Comparison of ENCODE assay signal across 36 mouse cellular contexts in the genomic region with DNA sequence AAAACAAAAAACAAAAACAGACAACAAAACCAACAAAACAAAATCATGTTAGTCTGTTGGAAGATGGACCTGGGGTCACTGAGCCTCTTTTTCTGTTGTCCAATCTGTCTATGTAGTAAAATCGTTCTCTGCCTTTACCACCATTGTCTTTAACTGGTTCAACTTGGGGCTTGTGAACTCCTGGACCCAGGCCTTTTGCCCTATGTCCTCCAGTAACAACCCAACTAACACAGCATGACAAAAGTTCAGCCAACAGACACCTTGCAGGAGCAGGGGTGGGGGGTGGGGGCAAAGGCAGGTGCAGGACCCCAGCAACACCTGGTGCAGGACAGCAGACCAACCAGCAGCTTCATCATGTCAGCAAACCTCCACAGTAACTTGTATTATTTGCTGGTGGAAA. TPM values are rescaled to one million over a fixed set of nuclear protein-coding genes. Genes with fewer than 3 reads are reported as not detected.
A peak's percentile ranks its signal among the peaks of the same experiment; 100 is the strongest.
DNase-seq lines count a peak whose midpoint lies in the region; ATAC-seq and TF ChIP-seq lines count a peak whose summit lies in the region.
"Had no signal": no experiment of that assay in that cellular context is flagged by ENCODE, and none has a peak within 500 bp of the region (broad histone marks: within the 10 kb centered on the region; RNA-seq: fewer than 3 reads in every experiment).

No protein-coding gene starts in this region.

- H3K4me3 ChIP-seq in gastrocnemius, adult 2 months: no peak overlapping the region
- H3K4me3 ChIP-seq in liver, embryonic 13.5 days (replicated peaks): no peak overlapping the region
- H3K4me3 ChIP-seq in liver, embryonic 11.5 days (ENCODE audit: low read depth, low read length): no peak overlapping the region
- no peak overlapping the region for H3K4me3 ChIP-seq in midbrain, embryonic 15.5 days
- no peak overlapping the region for H3K4me3 ChIP-seq in forebrain, embryonic 14.5 days (ENCODE audit: low read depth, low read length)
- H3K4me3 ChIP-seq: embryonic facial prominence, embryonic 15.5 days; forebrain, embryonic 13.5 days; hindbrain, embryonic 12.5 days; limb, embryonic 10.5 days; limb, embryonic 15.5 days; myocyte; neural tube, embryonic 12.5 days had no signal

- intact Hi-C loops in gastrocnemius, adult 2 months (cut with DNase I): loop anchor here (10.0 kb wide), 1 partner anchor 135 kb away; no protein-coding TSS in a partner anchor

- H3K4me2 ChIP-seq in liver, embryonic 13.5 days: no peak overlapping the region
- H3K4me2 ChIP-seq in liver, embryonic 11.5 days: no peak overlapping the region
- H3K4me2 ChIP-seq in midbrain, embryonic 15.5 days: no peak overlapping the region
- H3K4me2 ChIP-seq in forebrain, embryonic 14.5 days (ENCODE audit: low read length): no peak overlapping the region
- H3K4me2 ChIP-seq: embryonic facial prominence, embryonic 15.5 days; forebrain, embryonic 13.5 days; heart, embryonic 11.5 days; hindbrain, embryonic 12.5 days; limb, embryonic 15.5 days; midbrain, embryonic 11.5 days; neural tube, embryonic 12.5 days had no signal

- no peak overlapping the region for H3K9ac ChIP-seq in liver, embryonic 13.5 days
- H3K9ac ChIP-seq in liver, embryonic 11.5 days (ENCODE audit: low read depth, low read length): no peak overlapping the region
- H3K9ac ChIP-seq in midbrain, embryonic 15.5 days: no peak overlapping the region
- no peak overlapping the region for H3K9ac ChIP-seq in forebrain, embryonic 14.5 days (ENCODE audit: low read length)
- H3K9ac ChIP-seq: embryonic facial prominence, embryonic 15.5 days; forebrain, embryonic 13.5 days; hindbrain, embryonic 12.5 days; limb, embryonic 15.5 days; neural tube, embryonic 12.5 days had no signal

- WGBS in liver, embryonic 13.5 days (ENCODE audit: insufficient replicate concordance): 63% methylated on average over 1 of the region's 1 CpGs
- 83% methylated on average over 1 of the region's 1 CpGs for WGBS in liver, embryonic 11.5 days
- 83% methylated on average over 1 of the region's 1 CpGs for WGBS in midbrain, embryonic 15.5 days
- 86% methylated on average over 1 of the region's 1 CpGs for WGBS in forebrain, embryonic 14.5 days

- no peak for TF ChIP-seq CTCF in gastrocnemius, adult 2 months (IDR thresholded peaks at IDR 0.05)

- H3K27ac ChIP-seq in gastrocnemius, adult 2 months: peak overlapping the region; percentile 77
- peak overlapping the region; percentile 39; the same call in 1 of the 2 replicates for H3K27ac ChIP-seq in liver, embryonic 13.5 days
- no peak overlapping the region for H3K27ac ChIP-seq in liver, embryonic 11.5 days (ENCODE audit: low read depth, low read length)
- no peak overlapping the region for H3K27ac ChIP-seq in midbrain, embryonic 15.5 days
- no peak overlapping the region for H3K27ac ChIP-seq in forebrain, embryonic 14.5 days (ENCODE audit: low read depth, low read length)
- H3K27ac ChIP-seq: embryonic facial prominence, embryonic 15.5 days; forebrain, embryonic 13.5 days; hindbrain, embryonic 12.5 days; hindbrain, postnatal 0 days; limb, embryonic 10.5 days; limb, embryonic 15.5 days; neural tube, embryonic 12.5 days had no signal

- no peaks in the 10 kb centered on the region for H3K27me3 ChIP-seq in liver, embryonic 13.5 days
- no peaks in the 10 kb centered on the region for H3K27me3 ChIP-seq in liver, embryonic 11.5 days (replicated peaks; ENCODE audit: control insufficient read depth, insufficient read depth, low read length)
- H3K27me3 ChIP-seq in midbrain, embryonic 15.5 days (replicated peaks): no peaks in the 10 kb centered on the region
- no peaks in the 10 kb centered on the region for H3K27me3 ChIP-seq in forebrain, embryonic 14.5 days (replicated peaks; ENCODE audit: control insufficient read depth, insufficient read depth, low read length)
- H3K27me3 ChIP-seq: CH12.LX; embryonic facial prominence, embryonic 15.5 days; forebrain, embryonic 13.5 days; hindbrain, embryonic 12.5 days; limb, embryonic 15.5 days; neural tube, embryonic 12.5 days had no signal

- no peaks in the 10 kb centered on the region for H3K9me3 ChIP-seq in liver, embryonic 13.5 days (replicated peaks)
- H3K9me3 ChIP-seq in liver, embryonic 11.5 days (ENCODE audit: control insufficient read depth, low read length): no peaks in the 10 kb centered on the region
- no peaks in the 10 kb centered on the region for H3K9me3 ChIP-seq in midbrain, embryonic 15.5 days
- H3K9me3 ChIP-seq in forebrain, embryonic 14.5 days (replicated peaks; ENCODE audit: control insufficient read depth, low read length): no peaks in the 10 kb centered on the region
- H3K9me3 ChIP-seq: embryonic facial prominence, embryonic 15.5 days; forebrain, embryonic 13.5 days; hindbrain, embryonic 12.5 days; limb, embryonic 10.5 days; limb, embryonic 15.5 days; neural tube, embryonic 12.5 days had no signal

- peaks cover 2% of the 10 kb centered on the region; the same call in 1 of the 2 replicates for H3K36me3 ChIP-seq in liver, embryonic 13.5 days
- no peaks in the 10 kb centered on the region for H3K36me3 ChIP-seq in liver, embryonic 11.5 days (ENCODE audit: control insufficient read depth, insufficient read depth, low read length)
- H3K36me3 ChIP-seq in midbrain, embryonic 15.5 days (replicated peaks): no peaks in the 10 kb centered on the region
- no peaks in the 10 kb centered on the region for H3K36me3 ChIP-seq in forebrain, embryonic 14.5 days (ENCODE audit: control insufficient read depth, insufficient read depth, low read length)
- H3K36me3 ChIP-seq: embryonic facial prominence, embryonic 15.5 days; hindbrain, embryonic 12.5 days; limb, embryonic 15.5 days; neural tube, embryonic 12.5 days had no signal

- no peak for DNase-seq in gastrocnemius, adult 2 months
- no peak for DNase-seq in gastrocnemius, postnatal 10 days
- no peak for DNase-seq in liver, embryonic 13.5 days
- no peak for DNase-seq in liver, embryonic 11.5 days (ENCODE audit: low spot score)
- peak; percentile 1 for DNase-seq in retina, embryonic 14.5 days (ENCODE audit: low spot score)
- DNase-seq in retina, postnatal 1 day: no peak
- no peak for DNase-seq in forebrain, embryonic 14.5 days (ENCODE audit: low spot score)
- DNase-seq: cerebellum, adult 11 months; cerebellum, adult 9-11 months; gastrocnemius, postnatal 36 days; kidney, postnatal 14 days; layer of hippocampus, adult 9-11 months; lung, postnatal 14 days; thymus, adult 2 months; thymus, postnatal 36 days had no signal

- H3K4me1 ChIP-seq in liver, embryonic 13.5 days (replicated peaks): peaks cover 18% of the 10 kb centered on the region
- H3K4me1 ChIP-seq in liver, embryonic 11.5 days (replicated peaks; ENCODE audit: control insufficient read depth, insufficient read depth, low read length): 0 out of 2 replicates have a peak, but pooled peaks cover 3% of the 10 kb centered on the region
- no peaks in the 10 kb centered on the region for H3K4me1 ChIP-seq in midbrain, embryonic 15.5 days
- no peaks in the 10 kb centered on the region for H3K4me1 ChIP-seq in forebrain, embryonic 14.5 days (ENCODE audit: control insufficient read depth, insufficient read depth, low read length)
- H3K4me1 ChIP-seq: forebrain, embryonic 13.5 days; hindbrain, embryonic 12.5 days; limb, embryonic 10.5 days; neural tube, embryonic 12.5 days had no signal

- no peak for ATAC-seq in liver, embryonic 13.5 days (ENCODE audit: low read depth)
- no peak for ATAC-seq in liver, embryonic 11.5 days (replicated peaks; ENCODE audit: low FRiP score)
- no peak for ATAC-seq in midbrain, embryonic 15.5 days (replicated peaks)
- no peak for ATAC-seq in forebrain, embryonic 14.5 days
- ATAC-seq: forebrain, embryonic 13.5 days; hindbrain, postnatal 0 days had no signal

RNA-seq across cellular contexts. Expression of a gene that starts 14.8 kb away (rescaled TPM):
- under 1 TPM; 0.31 to 0.54 TPM for total RNA-seq in gastrocnemius, adult 2 months (2021)
- under 1 TPM; 0.19 to 0.20 TPM for total RNA-seq in gastrocnemius, postnatal 10 days (2021)
- polyA plus RNA-seq in liver, embryonic 13.5 days (2015; fragmentation: Nextera tagmentation; extraction: Ambion mirVana): not detected in 2 replicates
- not detected in 2 replicates for polyA plus RNA-seq in liver, embryonic 11.5 days (2014; fragmentation: Nextera tagmentation; extraction: Ambion mirVana)
- not detected in 2 replicates for polyA plus RNA-seq in midbrain, embryonic 15.5 days (2015; fragmentation: Nextera tagmentation; extraction: Ambion mirVana)
- polyA plus RNA-seq in forebrain, embryonic 14.5 days (2014; fragmentation: Nextera tagmentation; extraction: Ambion mirVana): not detected in 2 replicates
- total RNA-seq: CH12.LX; heart, postnatal 36 days; megakaryocyte, adult 5-6 weeks; midbrain, postnatal 0 days had no signal
- polyA plus RNA-seq: C2C12; forebrain, embryonic 13.5 days; heart, embryonic 11.5 days; heart, embryonic 16.5 days; kidney, embryonic 14.5 days; limb, embryonic 10.5 days; midbrain, embryonic 11.5 days; midbrain, postnatal 0 days; myocyte had no signal

RNA-seq across cellular contexts. Expression of a gene that starts 15.9 kb away (rescaled TPM):
- total RNA-seq in gastrocnemius, adult 2 months (2021): 10 to 100 TPM; 33.4 to 38.9 TPM
- total RNA-seq in gastrocnemius, postnatal 10 days (2021): 10 to 100 TPM; 17.7 to 18.5 TPM
- polyA plus RNA-seq in liver, embryonic 13.5 days (2015; fragmentation: Nextera tagmentation; extraction: Ambion mirVana): 6.6 and 7.7 TPM in 2 replicates
- 4.4 and 5.7 TPM in 2 replicates for polyA plus RNA-seq in liver, embryonic 11.5 days (2014; fragmentation: Nextera tagmentation; extraction: Ambion mirVana)
- polyA plus RNA-seq in midbrain, embryonic 15.5 days (2015; fragmentation: Nextera tagmentation; extraction: Ambion mirVana): 3.2 and 4.3 TPM in 2 replicates
- polyA plus RNA-seq in forebrain, embryonic 14.5 days (2014; fragmentation: Nextera tagmentation; extraction: Ambion mirVana): 3.8 and 5.4 TPM in 2 replicates

RNA-seq across cellular contexts. Expression of a gene that starts 33.1 kb away (rescaled TPM):
- not detected for total RNA-seq in gastrocnemius, adult 2 months (2021)
- total RNA-seq in gastrocnemius, postnatal 10 days (2021): not detected
- polyA plus RNA-seq in liver, embryonic 13.5 days (2015; fragmentation: Nextera tagmentation; extraction: Ambion mirVana): not detected in 2 replicates
- not detected in 2 replicates for polyA plus RNA-seq in liver, embryonic 11.5 days (2014; fragmentation: Nextera tagmentation; extraction: Ambion mirVana)
- 0.11 and 0.13 TPM in 2 replicates for polyA plus RNA-seq in midbrain, embryonic 15.5 days (2015; fragmentation: Nextera tagmentation; extraction: Ambion mirVana)
- polyA plus RNA-seq in forebrain, embryonic 14.5 days (2014; fragmentation: Nextera tagmentation; extraction: Ambion mirVana): not detected in 2 replicates
- total RNA-seq: CH12.LX; gastrocnemius, postnatal 36 days; heart, adult 18-20 months; heart, postnatal 36 days; left cerebral cortex, postnatal 10 days; megakaryocyte, adult 5-6 weeks; midbrain, postnatal 0 days had no signal
- polyA plus RNA-seq: C2C12; embryonic facial prominence, embryonic 15.5 days; forebrain, embryonic 13.5 days; heart, embryonic 11.5 days; heart, embryonic 16.5 days; hindbrain, embryonic 12.5 days; hindbrain, postnatal 0 days; limb, embryonic 15.5 days; midbrain, embryonic 11.5 days; midbrain, postnatal 0 days; myocyte; thymus, adult 2 months had no signal

RNA-seq across cellular contexts. Expression of a gene that starts 33.1 kb away (rescaled TPM):
- under 1 TPM; 0.36 to 0.82 TPM for total RNA-seq in gastrocnemius, adult 2 months (2021)
- total RNA-seq in gastrocnemius, postnatal 10 days (2021): under 1 TPM; 0.31 to 0.77 TPM
- not detected in 2 replicates for polyA plus RNA-seq in liver, embryonic 13.5 days (2015; fragmentation: Nextera tagmentation; extraction: Ambion mirVana)
- not detected in 2 replicates for polyA plus RNA-seq in liver, embryonic 11.5 days (2014; fragmentation: Nextera tagmentation; extraction: Ambion mirVana)
- not detected in 2 replicates for polyA plus RNA-seq in midbrain, embryonic 15.5 days (2015; fragmentation: Nextera tagmentation; extraction: Ambion mirVana)
- polyA plus RNA-seq in forebrain, embryonic 14.5 days (2014; fragmentation: Nextera tagmentation; extraction: Ambion mirVana): not detected in 2 replicates
- total RNA-seq: CH12.LX; hindbrain, postnatal 0 days; megakaryocyte, adult 5-6 weeks; midbrain, postnatal 0 days had no signal
- polyA plus RNA-seq: C2C12; embryonic facial prominence, embryonic 15.5 days; forebrain, embryonic 13.5 days; heart, embryonic 11.5 days; heart, embryonic 16.5 days; hindbrain, embryonic 12.5 days; hindbrain, postnatal 0 days; kidney, embryonic 14.5 days; limb, embryonic 10.5 days; limb, embryonic 15.5 days; midbrain, embryonic 11.5 days; midbrain, postnatal 0 days; myocyte; thymus, adult 2 months had no signal

RNA-seq across cellular contexts. Expression of a gene that starts 39.2 kb away (rescaled TPM):
- total RNA-seq in gastrocnemius, adult 2 months (2021): not detected
- not detected for total RNA-seq in gastrocnemius, postnatal 10 days (2021)
- not detected in 2 replicates for polyA plus RNA-seq in liver, embryonic 13.5 days (2015; fragmentation: Nextera tagmentation; extraction: Ambion mirVana)
- polyA plus RNA-seq in liver, embryonic 11.5 days (2014; fragmentation: Nextera tagmentation; extraction: Ambion mirVana): not detected in 2 replicates
- polyA plus RNA-seq in midbrain, embryonic 15.5 days (2015; fragmentation: Nextera tagmentation; extraction: Ambion mirVana): not detected in 2 replicates
- not detected in 2 replicates for polyA plus RNA-seq in forebrain, embryonic 14.5 days (2014; fragmentation: Nextera tagmentation; extraction: Ambion mirVana)
- total RNA-seq: adrenal gland, postnatal 10 days; CH12.LX; gastrocnemius, postnatal 36 days; heart, adult 18-20 months; heart, postnatal 36 days; hindbrain, postnatal 0 days; left cerebral cortex, postnatal 10 days; megakaryocyte, adult 5-6 weeks; midbrain, postnatal 0 days had no signal
- polyA plus RNA-seq: C2C12; embryonic facial prominence, embryonic 15.5 days; forebrain, embryonic 13.5 days; heart, embryonic 11.5 days; heart, embryonic 16.5 days; hindbrain, embryonic 12.5 days; hindbrain, postnatal 0 days; kidney, embryonic 14.5 days; limb, embryonic 10.5 days; limb, embryonic 15.5 days; midbrain, postnatal 0 days; myocyte; neural tube, embryonic 12.5 days; thymus, adult 2 months had no signal

Comparison
In these comparisons a context has a peak if more than half of its experiments do, and no peak if none do; other contexts are left out.
1. H3K27ac ChIP-seq: peak in gastrocnemius, adult 2 months (single experiment) and liver, embryonic 13.5 days (single experiment); none in liver, embryonic 11.5 days (single experiment), midbrain, embryonic 15.5 days (single experiment) and forebrain, embryonic 14.5 days (single experiment).